Mouse (Mus musculus) adrenal gland, adult (tissue): Measurements from ENCODE around the gene Adamts8.
A peak's percentile ranks its signal among the peaks of the same experiment; 100 is the strongest.

Source experiments
- DNase-seq, 2 experiments: peaks; one replicate each; pipeline ENCODE4 v3.0.0; 2022 to 2023; ENCODE audit warnings: low spot score in 1 of 2; ENCODE audit not compliant: inconsistent age in 2 of 2

Gene Adamts8

DNA sequence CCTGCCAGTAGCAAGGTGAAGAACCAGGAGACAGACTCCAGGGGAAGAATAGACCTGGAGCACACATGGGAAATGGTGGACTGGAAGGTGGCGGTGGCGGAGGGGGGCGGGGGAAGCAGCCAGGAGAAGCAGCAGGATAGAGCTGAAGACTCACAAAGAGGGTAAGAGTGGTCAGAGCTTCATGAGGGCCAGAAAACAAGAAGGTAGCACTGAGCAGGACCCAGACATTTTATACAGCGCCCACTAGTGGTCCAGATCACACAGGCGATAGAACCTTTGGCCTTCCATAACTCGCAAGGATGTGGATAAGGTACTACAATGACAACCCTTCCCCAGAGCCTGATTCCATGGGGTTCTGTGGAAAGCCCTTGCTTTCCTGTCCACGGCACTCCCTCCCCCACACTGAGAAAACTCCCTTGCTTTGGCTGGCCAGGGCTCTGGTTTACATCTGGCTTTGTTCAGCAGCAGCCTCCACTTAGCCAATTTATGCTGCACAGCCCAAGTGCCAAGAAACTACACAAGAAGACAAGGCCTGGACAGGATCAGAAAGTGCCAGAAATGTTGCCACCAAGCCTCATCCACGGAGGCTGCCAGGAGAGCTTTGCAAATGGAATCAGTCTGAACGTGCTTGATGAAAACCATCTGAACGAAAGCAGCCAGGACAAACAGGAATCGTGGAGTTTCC, 34.1 kb downstream of the Adamts8 start:
- DNase-seq, result no peak

- DNase-seq, result no peak
Measured at GRCm38 (mm10) chr9:30980467-30980866, 38.1 kb downstream of the Adamts8 start.

GRCm38 (mm10) chr9:30985782-30986181, 43.4 kb downstream of the Adamts8 start:
- no peak for DNase-seq

DNA sequence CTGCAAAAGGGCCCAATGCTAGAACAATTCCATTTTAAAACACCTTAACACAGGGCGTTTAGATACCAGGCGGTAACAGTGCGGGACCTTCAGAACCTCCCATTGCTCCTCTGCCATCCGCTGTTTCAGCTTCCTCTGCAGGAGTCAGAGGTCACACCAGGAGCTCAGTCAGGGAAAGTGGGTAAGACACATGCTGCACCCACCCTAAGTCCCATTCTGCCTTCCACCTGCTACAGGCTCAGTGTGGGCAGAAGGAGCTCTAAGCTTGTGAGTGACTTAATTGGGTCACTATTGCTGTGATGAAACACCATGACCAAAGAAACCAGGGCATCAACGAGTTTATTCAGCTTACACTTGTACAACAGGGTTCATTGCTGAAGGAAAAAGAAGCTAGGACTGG, 50.7 kb downstream of the Adamts8 start:
- DNase-seq, result no peak

- no peak for DNase-seq
Measured at GRCm38 (mm10) chr9:30996590-30997562, 54.5 kb downstream of the Adamts8 start.

- DNase-seq, result peak in 1 of 2 experiments; percentile 14
Measured at GRCm38 (mm10) chr9:31000641-31001040, 58.3 kb downstream of the Adamts8 start.

DNA sequence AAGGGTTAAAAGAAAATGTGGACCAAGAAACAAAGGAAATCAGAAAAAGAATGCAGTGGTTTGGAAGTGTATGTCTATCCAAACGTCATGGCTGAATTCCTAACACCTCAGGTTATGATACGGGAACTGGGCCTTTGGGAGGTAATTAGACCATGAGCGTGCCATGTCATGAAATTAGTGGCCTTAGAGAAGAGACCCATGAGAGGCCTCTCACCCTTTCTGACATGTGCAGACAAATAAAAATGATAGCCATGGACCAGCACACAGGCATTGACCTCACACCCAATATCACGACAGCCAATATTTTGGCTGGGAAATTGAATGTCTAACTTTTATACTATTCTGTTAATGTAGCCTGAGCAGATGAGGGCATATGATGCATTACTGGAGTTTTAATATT, 60.2 kb downstream of the Adamts8 start:
- no peak for DNase-seq

DNA sequence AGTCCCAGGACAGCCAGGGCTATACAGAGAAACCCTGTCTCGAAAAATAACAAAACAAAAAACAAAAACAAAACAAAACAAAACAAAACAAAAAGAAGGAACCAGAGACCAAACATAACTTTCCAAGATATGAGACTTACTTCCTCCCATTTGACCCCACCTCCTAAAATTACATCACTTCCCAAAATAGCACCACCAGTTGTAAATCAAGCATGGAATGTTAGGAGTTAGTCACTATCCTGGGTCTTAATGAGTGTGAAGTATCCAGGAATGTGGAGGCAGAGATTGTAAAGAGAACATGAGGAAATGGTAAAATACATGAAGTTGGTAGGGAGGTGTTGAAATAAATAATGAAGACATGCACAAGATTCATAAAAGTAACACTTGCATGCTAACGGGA, 67.0 kb downstream of the Adamts8 start:
- no peak for DNase-seq

DNA sequence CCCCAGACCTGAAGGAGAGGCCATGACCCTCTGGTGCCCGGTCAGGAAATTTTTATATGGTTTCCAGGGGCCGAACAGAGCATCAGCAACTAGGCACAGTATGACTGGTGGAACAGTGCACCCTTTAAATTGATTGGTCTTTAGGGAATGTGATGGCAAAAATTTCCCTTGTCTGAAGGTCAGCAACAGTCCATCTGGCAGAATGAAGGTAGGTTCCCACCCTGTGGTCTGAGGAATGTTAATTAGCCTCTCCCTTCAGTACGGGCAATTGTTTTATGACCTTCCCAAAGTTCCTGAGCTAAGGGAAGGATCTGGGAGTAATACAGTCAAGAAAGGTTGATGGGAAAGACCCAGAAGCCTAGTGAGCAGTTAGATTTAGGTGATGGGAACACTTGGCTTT, 67.7 kb downstream of the Adamts8 start:
- DNase-seq, result no peak

GRCm38 (mm10) chr9:31010749-31011148, 68.4 kb downstream of the Adamts8 start:
- no peak for DNase-seq

DNA sequence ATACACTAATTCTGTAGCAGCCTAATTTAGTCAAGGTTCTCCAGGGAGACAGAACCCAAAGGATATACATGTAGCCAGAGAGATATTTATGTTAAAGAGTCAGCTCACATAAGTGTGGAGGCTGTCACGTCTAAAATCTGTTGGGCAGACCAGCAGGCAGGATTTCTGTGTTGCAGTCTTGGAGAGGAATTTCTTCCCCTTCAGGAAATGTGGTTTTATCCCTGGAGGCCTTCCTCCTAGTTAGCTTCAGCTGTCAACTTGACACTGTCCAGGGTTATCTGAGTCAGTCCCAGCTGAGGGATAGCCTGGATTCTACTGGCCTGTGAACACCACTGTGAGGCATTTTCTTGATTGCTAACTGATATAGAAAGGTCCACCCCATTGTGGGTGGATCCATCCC, 69.2 kb downstream of the Adamts8 start:
- peak in 1 of 2 experiments; percentile 62 for DNase-seq

GRCm38 (mm10) chr9:31012674-31013073, 70.3 kb downstream of the Adamts8 start:
- DNase-seq, result no peak

DNA sequence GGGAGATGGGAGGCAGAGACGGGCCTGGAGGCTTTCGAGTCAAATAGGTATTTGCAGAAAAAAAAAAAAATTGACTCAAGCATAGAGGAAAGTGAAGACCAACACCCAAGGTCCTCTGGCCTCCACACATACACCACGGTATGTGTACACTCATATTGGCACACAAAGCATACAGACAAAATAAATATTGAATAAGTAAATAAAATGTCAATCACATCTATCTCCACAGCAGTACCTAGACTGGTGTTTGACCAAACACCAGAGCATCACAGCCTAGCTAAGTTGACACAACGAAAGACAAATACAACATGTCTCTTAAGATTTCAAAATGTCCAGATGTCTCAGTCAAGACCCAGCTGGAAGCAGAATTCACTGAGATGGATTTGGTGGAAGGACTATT, 71.1 kb downstream of the Adamts8 start:
- no peak for DNase-seq
